Mouse (Mus musculus) heart, embryonic 16.5 days (tissue): Measurements from ENCODE around the gene Zfp3. TPM values are rescaled to one million over a fixed set of nuclear protein-coding genes. Genes with fewer than 3 reads are reported as not detected.

ENCODE experiments used
- ATAC-seq: fragments of 200-750 bp; cut with Nextera tagmentation; replicated peaks from 2 replicates; pipeline ENCODE4 v1.8.0; 2017; ENCODE audit warnings: moderate number of reproducible peaks; ENCODE audit not compliant: insufficient read depth, low FRiP score; ENCODE audit errors: extremely low read depth
- H3K27ac ChIP-seq: fragments of 300-500 bp; sonication (generic); 2 replicates; pipeline ENCODE4 v1.5.1; 2014; ENCODE audit warnings: mild to moderate bottlenecking, low read length, control low read depth, moderate library complexity
- H3K27me3 ChIP-seq: fragments of 300-500 bp; sonication (generic); 2 replicates; pipeline ENCODE4 v1.6.1; 2014; ENCODE audit warnings: low read length, mixed read lengths; ENCODE audit not compliant: control insufficient read depth, insufficient read depth
- H3K36me3 ChIP-seq: fragments of 300-500 bp; sonication (generic); 2 replicates; pipeline ENCODE4 v1.6.1; 2014; ENCODE audit not compliant: control insufficient read depth, insufficient read depth
- H3K4me1 ChIP-seq: fragments of 300-500 bp; sonication (generic); 2 replicates; pipeline ENCODE4 v1.6.1; 2014; ENCODE audit warnings: low read length, mixed read lengths; ENCODE audit not compliant: control insufficient read depth, insufficient read depth
- H3K4me2 ChIP-seq: fragments of 300-500 bp; sonication (generic); 2 replicates; pipeline ENCODE4 v1.6.1; 2014; ENCODE audit warnings: low read depth, mild to moderate bottlenecking, control low read depth, low read length
- H3K4me3 ChIP-seq: fragments of 300-500 bp; sonication (generic); 2 replicates; pipeline ENCODE4 v1.5.1; 2014; ENCODE audit warnings: mild to moderate bottlenecking, control low read depth, low read length
- H3K9ac ChIP-seq: fragments of 300-500 bp; sonication (generic); 2 replicates; pipeline ENCODE4 v1.6.1; 2014; ENCODE audit warnings: low read length, control low read depth
- H3K9me3 ChIP-seq: fragments of 300-500 bp; sonication (generic); replicated peaks from 2 replicates; pipeline ENCODE4 v1.6.1; 2016; ENCODE audit warnings: low read length; ENCODE audit not compliant: control insufficient read depth
- WGBS: fragments of 180-500 bp; shearing (Covaris S2); extraction: QIAGEN DNeasy Blood & Tissue Kit; methylation state at CpG from one replicate; pipeline ENCODE4 v1.1.7; 2014; 5-methylcytosine and 5-hydroxymethylcytosine counted together
- polyA plus RNA-seq: library from polyadenylated mRNA; unstranded; fragments of >200 nt; fragmentation: Nextera tagmentation; extraction: Ambion mirVana; gene quantifications from 2 replicates; pipeline ENCODE4 v1.2.1, GENCODE M21; 2015

Gene Zfp3
- polyA plus RNA-seq, 1 experiment from 2014 or later = 10.0 TPM

DNA sequence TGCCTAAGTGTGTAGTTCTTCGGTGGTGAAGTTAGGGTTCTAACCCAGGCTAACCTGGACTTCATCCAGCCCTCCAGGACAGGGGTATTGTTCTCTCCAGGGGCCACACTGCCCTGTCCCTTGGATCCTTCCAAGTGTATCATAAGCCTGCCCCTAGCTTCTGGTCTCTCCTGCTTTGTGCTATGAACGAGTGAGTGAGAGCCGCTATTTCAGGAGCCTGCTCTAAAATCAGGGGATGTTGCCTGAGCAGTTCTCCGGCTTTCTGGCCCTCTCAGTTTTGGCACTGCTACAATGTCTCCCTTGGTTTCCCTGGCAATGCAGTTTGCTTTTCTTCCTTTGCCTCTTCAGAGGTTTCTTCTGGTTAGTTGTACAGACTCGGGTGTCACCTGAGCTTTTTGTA is 32.8 kb upstream of the Zfp3 start:
- Histone ChIP-seq H3K4me3 (no peak overlapping the region), H3K36me3 (peaks cover 29% of the 10 kb centered on the region)
- WGBS = 50% methylated on average over 5 of the region's 5 CpGs

DNA sequence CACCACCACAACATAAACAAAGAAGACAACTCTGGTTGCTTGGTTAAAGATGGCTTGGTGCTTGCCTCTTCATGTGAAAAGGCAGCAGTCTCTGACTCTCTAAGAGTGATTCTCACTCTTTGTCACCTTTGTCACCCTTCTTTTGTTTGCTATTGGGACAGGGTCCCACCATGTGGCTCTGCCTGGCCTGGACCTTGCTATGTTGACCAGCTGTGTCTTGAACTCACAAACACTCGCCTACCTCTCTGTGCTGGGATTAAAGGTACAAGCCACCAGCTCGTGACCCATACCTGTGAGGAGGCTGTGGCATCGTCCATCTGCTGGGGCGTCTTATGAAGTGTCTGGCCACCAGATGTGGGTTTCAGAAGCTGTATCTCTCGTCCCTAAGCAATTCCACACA is 30.8 kb upstream of the Zfp3 start:
- no peak for ATAC-seq
- peaks cover 9% of the 10 kb centered on the region for H3K36me3 ChIP-seq
- H3K4me3 ChIP-seq = no peak overlapping the region
- H3K9me3 ChIP-seq = no peaks in the 10 kb centered on the region
- H3K9ac ChIP-seq = no peak overlapping the region
- no peaks in the 10 kb centered on the region for H3K27me3 ChIP-seq
- H3K4me2 ChIP-seq = no peak overlapping the region
- 64% methylated on average over 5 of the region's 5 CpGs for WGBS
- H3K27ac ChIP-seq = no peak overlapping the region
- H3K4me1 ChIP-seq = no peaks in the 10 kb centered on the region

More for the DNA sequence above, 32.8 kb upstream of the Zfp3 start:
- Histone ChIP-seq H3K9me3 (no peaks in the 10 kb centered on the region), H3K4me2 (no peak overlapping the region), H3K9ac (no peak overlapping the region), H3K4me1 (no peaks in the 10 kb centered on the region), H3K27me3 (no peaks in the 10 kb centered on the region), H3K27ac (0 out of 2 replicates have a peak overlapping the region, but pooled peaks have one; percentile 13)
- no peak for ATAC-seq

- Histone ChIP-seq H3K9ac (no peak overlapping the region), H3K4me1 (no peaks in the 10 kb centered on the region), H3K9me3 (no peaks in the 10 kb centered on the region), H3K27ac (no peak overlapping the region), H3K4me2 (no peak overlapping the region), H3K4me3 (no peak overlapping the region), H3K27me3 (no peaks in the 10 kb centered on the region), H3K36me3 (no peaks in the 10 kb centered on the region)
- no peak for ATAC-seq
- 43% methylated on average over 5 of the region's 5 CpGs for WGBS
Observed at GRCm38 (mm10) chr11:70737749-70738148, 26.3 kb upstream of the Zfp3 start.

GRCm38 (mm10) chr11:70741603-70742002 is 22.4 kb upstream of the Zfp3 start:
- no peaks in the 10 kb centered on the region for H3K27me3 ChIP-seq
- no peak for ATAC-seq
- 84% methylated on average over 3 of the region's 3 CpGs for WGBS
- H3K4me1 ChIP-seq = no peaks in the 10 kb centered on the region
- no peak overlapping the region for H3K9ac ChIP-seq
- no peaks in the 10 kb centered on the region for H3K36me3 ChIP-seq
- no peaks in the 10 kb centered on the region for H3K9me3 ChIP-seq
- no peak overlapping the region for H3K27ac ChIP-seq
- H3K4me2 ChIP-seq = no peak overlapping the region
- H3K4me3 ChIP-seq = no peak overlapping the region

DNA sequence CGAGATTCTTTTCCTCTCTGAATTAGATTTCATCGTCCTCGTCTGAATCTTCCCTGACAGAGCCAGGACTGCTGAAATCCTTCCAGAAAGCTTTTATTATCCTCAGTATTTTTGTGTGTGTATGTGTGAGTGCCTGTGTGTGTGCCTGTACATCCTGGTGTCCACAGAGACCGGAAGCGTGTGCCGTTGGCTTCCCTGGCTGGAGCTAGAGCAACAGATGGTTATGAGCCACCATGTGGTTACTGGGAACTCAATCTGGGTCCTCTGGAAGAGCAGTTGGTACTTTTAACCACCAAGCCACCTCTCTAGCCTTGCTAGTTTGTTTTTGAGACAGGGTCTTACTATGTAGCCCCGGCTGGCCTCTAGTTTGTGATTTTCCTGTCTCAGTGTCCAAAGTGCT is 21.9 kb upstream of the Zfp3 start:
- WGBS = 81% methylated on average over 7 of the region's 7 CpGs
- H3K4me3 ChIP-seq = no peak overlapping the region
- H3K27ac ChIP-seq = no peak overlapping the region
- no peak for ATAC-seq
- H3K9ac ChIP-seq = no peak overlapping the region
- no peaks in the 10 kb centered on the region for H3K36me3 ChIP-seq
- H3K27me3 ChIP-seq = no peaks in the 10 kb centered on the region
- no peak overlapping the region for H3K4me2 ChIP-seq
- H3K9me3 ChIP-seq = no peaks in the 10 kb centered on the region
- no peaks in the 10 kb centered on the region for H3K4me1 ChIP-seq

GRCm38 (mm10) chr11:70742581-70743459 is 21.2 kb upstream of the Zfp3 start:
- no peak overlapping the region for H3K4me2 ChIP-seq
- 80% methylated on average over 12 of the region's 12 CpGs for WGBS
- H3K4me3 ChIP-seq = no peak overlapping the region
- no peak for ATAC-seq
- H3K4me1 ChIP-seq = no peaks in the 10 kb centered on the region
- no peaks in the 10 kb centered on the region for H3K36me3 ChIP-seq
- H3K9me3 ChIP-seq = no peaks in the 10 kb centered on the region
- H3K27ac ChIP-seq = no peak overlapping the region
- H3K9ac ChIP-seq = no peak overlapping the region
- no peaks in the 10 kb centered on the region for H3K27me3 ChIP-seq

GRCm38 (mm10) chr11:70745636-70746035 is 18.4 kb upstream of the Zfp3 start:
- no peaks in the 10 kb centered on the region for H3K4me1 ChIP-seq

GRCm38 (mm10) chr11:70747876-70748545 is 16.0 kb upstream of the Zfp3 start:
- no peaks in the 10 kb centered on the region for H3K27me3 ChIP-seq
- no peak for ATAC-seq
- H3K36me3 ChIP-seq = no peaks in the 10 kb centered on the region
- no peak overlapping the region for H3K27ac ChIP-seq
- H3K4me1 ChIP-seq = no peaks in the 10 kb centered on the region
- 72% methylated on average over 4 of the region's 4 CpGs for WGBS
- no peaks in the 10 kb centered on the region for H3K9me3 ChIP-seq
- H3K4me3 ChIP-seq = no peak overlapping the region
- no peak overlapping the region for H3K4me2 ChIP-seq
- no peak overlapping the region for H3K9ac ChIP-seq

More at GRCm38 (mm10) chr11:70745636-70746035, 18.4 kb upstream of the Zfp3 start:
- H3K9ac ChIP-seq = no peak overlapping the region
- no peaks in the 10 kb centered on the region for H3K27me3 ChIP-seq
- H3K4me2 ChIP-seq = no peak overlapping the region
- 65% methylated on average over 7 of the region's 7 CpGs for WGBS
- H3K36me3 ChIP-seq = no peaks in the 10 kb centered on the region
- no peaks in the 10 kb centered on the region for H3K9me3 ChIP-seq
- no peak overlapping the region for H3K4me3 ChIP-seq
- ATAC-seq = no peak
- H3K27ac ChIP-seq = no peak overlapping the region

GRCm38 (mm10) chr11:70752337-70753017 is 11.5 kb upstream of the Zfp3 start:
- Histone ChIP-seq H3K9me3 (no peaks in the 10 kb centered on the region), H3K4me2 (no peak overlapping the region), H3K36me3 (no peaks in the 10 kb centered on the region), H3K4me3 (no peak overlapping the region), H3K4me1 (no peaks in the 10 kb centered on the region), H3K27me3 (no peaks in the 10 kb centered on the region), H3K27ac (no peak overlapping the region), H3K9ac (no peak overlapping the region)
- WGBS = 62% methylated on average over 4 of the region's 4 CpGs
- no peak for ATAC-seq
